Mouse (Mus musculus) small intestine, adult 2 months (tissue): Measurements from ENCODE around the gene Rnf167.

Experiments
- CTCF ChIP-seq: fragments of 200-500 bp; IDR thresholded peaks from 2 replicates; pipeline ENCODE4 v1.5.1; 2012; ENCODE audit warnings: low read depth, mild to moderate bottlenecking, control low read depth, inconsistent platforms, low read length, moderate library complexity, mixed read lengths; ENCODE audit not compliant: insufficient replicate concordance, insufficient read length; ENCODE audit errors: extremely low read depth
- POLR2A ChIP-seq: fragments of 200-500 bp; IDR thresholded peaks from 2 replicates; pipeline ENCODE4 v1.6.1; 2012; ENCODE audit warnings: low read depth, mild to moderate bottlenecking, control low read depth, inconsistent platforms, low read length, moderate library complexity

DNA sequence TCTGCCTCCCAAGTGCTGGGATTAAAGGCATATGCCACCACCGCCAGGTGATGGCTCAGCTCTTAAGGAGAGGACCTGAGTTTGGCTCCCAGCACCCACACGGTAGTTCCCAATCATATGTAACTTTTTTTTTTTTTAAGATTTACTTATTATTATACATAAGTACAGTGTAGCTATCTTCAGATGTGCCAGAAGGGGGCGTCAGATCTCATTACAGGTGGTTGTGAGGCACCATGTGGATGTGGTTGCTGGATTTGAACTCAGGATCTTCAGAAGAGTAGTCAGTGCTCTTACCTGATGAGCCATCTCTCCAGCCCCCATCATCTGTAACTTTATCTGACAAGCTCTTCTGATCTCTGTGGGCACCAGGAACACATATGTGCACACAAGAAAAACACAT, 50.3 kb downstream of the Rnf167 start:
- TF ChIP-seq CTCF (no peak), POLR2A (no peak)
